13 mouse cellular contexts compared by ENCODE assay signal in genomic region chr10:66734853-66735252, GRCm38 (mm10).
DNase-seq lines count a peak whose midpoint lies in the region; ATAC-seq and TF ChIP-seq lines count a peak whose summit lies in the region.
"Had no signal": no experiment of that assay in that cellular context is flagged by ENCODE, and none has a peak within 500 bp of the region (broad histone marks: within the 10 kb centered on the region; RNA-seq: fewer than 3 reads in every experiment).

No protein-coding gene starts in this region.

- peak; percentile 55 for TF ChIP-seq CTCF in intestine, postnatal 0 days (IDR thresholded peaks at IDR 0.05; ENCODE audit: low read depth)
- peak; percentile 60 for TF ChIP-seq CTCF in stomach, postnatal 0 days (IDR thresholded peaks at IDR 0.05; ENCODE audit: low read depth)

- no peak for TF ChIP-seq EP300 in stomach, postnatal 0 days (optimal IDR thresholded peaks at IDR 0.05)

- no peaks in the 10 kb centered on the region for H3K4me1 ChIP-seq in intestine, postnatal 0 days (replicated peaks; ENCODE audit: control insufficient read depth, insufficient read depth, low read length)
- no peaks in the 10 kb centered on the region for H3K4me1 ChIP-seq in intestine, embryonic 16.5 days (ENCODE audit: control insufficient read depth, insufficient read depth, low read length)
- no peaks in the 10 kb centered on the region for H3K4me1 ChIP-seq in stomach, postnatal 0 days (replicated peaks; ENCODE audit: control insufficient read depth, insufficient read depth)
- H3K4me1 ChIP-seq: heart, embryonic 13.5 days; intestine, embryonic 15.5 days had no signal

- H3K4me3 ChIP-seq in intestine, postnatal 0 days (ENCODE audit: low read depth, low read length): no peak overlapping the region
- H3K4me3 ChIP-seq in intestine, embryonic 16.5 days (ENCODE audit: low read length): no peak overlapping the region
- H3K4me3 ChIP-seq in stomach, postnatal 0 days (ENCODE audit: low read depth, low read length): no peak overlapping the region
- H3K4me3 ChIP-seq: heart, embryonic 13.5 days; intestine, embryonic 15.5 days had no signal

- no peaks in the 10 kb centered on the region for H3K36me3 ChIP-seq in intestine, postnatal 0 days (ENCODE audit: control insufficient read depth, insufficient read depth)
- H3K36me3 ChIP-seq in intestine, embryonic 16.5 days (ENCODE audit: control insufficient read depth, insufficient read depth, low read length): no peaks in the 10 kb centered on the region
- no peaks in the 10 kb centered on the region for H3K36me3 ChIP-seq in stomach, postnatal 0 days (ENCODE audit: control insufficient read depth, insufficient read depth, low read length)
- H3K36me3 ChIP-seq: heart, embryonic 13.5 days; intestine, embryonic 15.5 days had no signal

- no peaks in the 10 kb centered on the region for H3K9me3 ChIP-seq in intestine, postnatal 0 days (ENCODE audit: control insufficient read depth)
- no peaks in the 10 kb centered on the region for H3K9me3 ChIP-seq in intestine, embryonic 16.5 days (ENCODE audit: control insufficient read depth, low read length)
- no peaks in the 10 kb centered on the region for H3K9me3 ChIP-seq in stomach, postnatal 0 days (ENCODE audit: control insufficient read depth, low read length)
- H3K9me3 ChIP-seq: intestine, embryonic 15.5 days had no signal

- DNase-seq in cerebellum, adult 11 months: peak; percentile 35
- no peak for DNase-seq in cerebellum, adult 11-12 months
- DNase-seq in right cerebral cortex, adult 18-20 months: peak; percentile 9
- DNase-seq in right cerebral cortex, postnatal 14 days: no peak
- no peak for DNase-seq in stomach, postnatal 0 days (ENCODE audit: low spot score)
- no peak for DNase-seq in testis, postnatal 10 days (ENCODE audit: low spot score)
- DNase-seq: B cell, adult 2 months; layer of hippocampus, postnatal 36 days; lung, adult 18-20 months had no signal

- ATAC-seq in intestine, postnatal 0 days: no peak
- ATAC-seq in intestine, embryonic 16.5 days: no peak
- ATAC-seq in stomach, postnatal 0 days (ENCODE audit: low FRiP score, low TSS enrichment): no peak
- ATAC-seq: intestine, embryonic 15.5 days had no signal

- no peak overlapping the region for H3K4me2 ChIP-seq in intestine, postnatal 0 days (replicated peaks; ENCODE audit: low read depth)
- no peak overlapping the region for H3K4me2 ChIP-seq in intestine, embryonic 16.5 days (ENCODE audit: low read depth, low read length)
- no peak overlapping the region for H3K4me2 ChIP-seq in stomach, postnatal 0 days (replicated peaks; ENCODE audit: low read depth)
- H3K4me2 ChIP-seq: heart, embryonic 13.5 days; intestine, embryonic 15.5 days had no signal

- no peak overlapping the region for H3K9ac ChIP-seq in intestine, postnatal 0 days (ENCODE audit: low read depth, low read length)
- H3K9ac ChIP-seq in intestine, embryonic 16.5 days (ENCODE audit: low read depth, low read length): no peak overlapping the region
- H3K9ac ChIP-seq in stomach, postnatal 0 days (ENCODE audit: low read length): no peak overlapping the region
- H3K9ac ChIP-seq: heart, embryonic 13.5 days; intestine, embryonic 15.5 days had no signal

- H3K27ac ChIP-seq in intestine, postnatal 0 days (ENCODE audit: low read depth, low read length): no peak overlapping the region
- H3K27ac ChIP-seq in intestine, embryonic 16.5 days (ENCODE audit: low read length): no peak overlapping the region
- H3K27ac ChIP-seq in stomach, postnatal 0 days (replicated peaks): no peak overlapping the region
- H3K27ac ChIP-seq: heart, embryonic 13.5 days; intestine, embryonic 15.5 days had no signal

- H3K27me3 ChIP-seq in intestine, postnatal 0 days (replicated peaks; ENCODE audit: control insufficient read depth, insufficient read depth, low read length): no peaks in the 10 kb centered on the region
- H3K27me3 ChIP-seq in intestine, embryonic 16.5 days (replicated peaks; ENCODE audit: control insufficient read depth, insufficient read depth, low read length): no peaks in the 10 kb centered on the region
- no peaks in the 10 kb centered on the region for H3K27me3 ChIP-seq in stomach, postnatal 0 days (ENCODE audit: control insufficient read depth, insufficient read depth, low read length)
- H3K27me3 ChIP-seq: heart, embryonic 13.5 days; intestine, embryonic 15.5 days had no signal

- 72% methylated on average over 5 of the region's 5 CpGs for WGBS in intestine, postnatal 0 days
- WGBS in intestine, embryonic 16.5 days: 64% methylated on average over 5 of the region's 5 CpGs
- WGBS in stomach, postnatal 0 days: 56% methylated on average over 5 of the region's 5 CpGs

Comparison
In these comparisons a context has a peak if more than half of its experiments do, and no peak if none do; other contexts are left out.
1. DNase-seq: peak in cerebellum, adult 11 months (single experiment) and right cerebral cortex, adult 18-20 months (single experiment); none in cerebellum, adult 11-12 months (single experiment), right cerebral cortex, postnatal 14 days (single experiment), stomach, postnatal 0 days (single experiment) and testis, postnatal 10 days (single experiment).